Mouse (Mus musculus) forebrain, embryonic 16.5 days (tissue): ENCODE measurements at regions not wholly inside any gene's neighbourhood (a gene's known extent, or its start where the extent isn't known, plus 50 kb on each side); places are given as distances from the start of the nearest gene placed in this dataset.

ENCODE experiments used
- ATAC-seq: fragments of 200-750 bp; cut with Nextera tagmentation; 2 replicates; pipeline ENCODE4 v1.8.0; 2017; ENCODE audit warnings: mild to moderate bottlenecking, moderate library complexity
- H3K27ac ChIP-seq: fragments of 300-500 bp; sonication (generic); 2 replicates; pipeline ENCODE4 v1.5.1; 2014; ENCODE audit warnings: low read length, control low read depth
- H3K27me3 ChIP-seq: fragments of 300-500 bp; sonication (generic); replicated peaks from 2 replicates; pipeline ENCODE4 v1.6.1; 2014; ENCODE audit warnings: low read length; ENCODE audit not compliant: control insufficient read depth, insufficient read depth
- H3K36me3 ChIP-seq: fragments of 300-500 bp; sonication (generic); 2 replicates; pipeline ENCODE4 v1.6.1; 2014; ENCODE audit not compliant: control insufficient read depth, insufficient read depth
- H3K4me1 ChIP-seq: fragments of 300-500 bp; sonication (generic); replicated peaks from 2 replicates; pipeline ENCODE4 v1.6.1; 2014; ENCODE audit warnings: low read length; ENCODE audit not compliant: control insufficient read depth, insufficient read depth
- H3K4me2 ChIP-seq: fragments of 300-500 bp; sonication (generic); 2 replicates; pipeline ENCODE4 v1.6.1; 2014; ENCODE audit warnings: mild to moderate bottlenecking, low read length, control low read depth
- H3K4me3 ChIP-seq: fragments of 300-500 bp; sonication (generic); replicated peaks from 2 replicates; pipeline ENCODE4 v1.5.1; 2014; ENCODE audit warnings: mild to moderate bottlenecking, low read length, control low read depth
- H3K9ac ChIP-seq: fragments of 300-500 bp; sonication (generic); replicated peaks from 2 replicates; pipeline ENCODE4 v1.6.1; 2014; ENCODE audit warnings: low read depth, low read length, control low read depth
- H3K9me3 ChIP-seq: fragments of 300-500 bp; sonication (generic); 2 replicates; pipeline ENCODE4 v1.6.1; 2016; ENCODE audit warnings: low read length; ENCODE audit not compliant: control insufficient read depth
- WGBS: fragments of 180-500 bp; shearing (Covaris S2); extraction: QIAGEN DNeasy Blood & Tissue Kit; methylation state at CpG from one replicate; pipeline ENCODE4 v1.1.7; 2014; 5-methylcytosine and 5-hydroxymethylcytosine counted together

GRCm38 (mm10) chr7:139741246-139741903, 57.8 kb upstream of the Cfap46 start:
- H3K4me3 ChIP-seq = no peak overlapping the region
- H3K4me2 ChIP-seq = no peak overlapping the region
- 40% methylated on average over 13 of the region's 13 CpGs for WGBS
- peak overlapping the region; percentile 55 for H3K27ac ChIP-seq
- H3K4me1 ChIP-seq = peaks cover 4% of the 10 kb centered on the region; the same call in 1 of the 2 replicates
- H3K27me3 ChIP-seq = no peaks in the 10 kb centered on the region
- H3K9me3 ChIP-seq = no peaks in the 10 kb centered on the region
- peak; percentile 84 for ATAC-seq
- no peak overlapping the region for H3K9ac ChIP-seq
- H3K36me3 ChIP-seq = no peaks in the 10 kb centered on the region

GRCm38 (mm10) chr7:139746803-139747202, 63.2 kb upstream of the Cfap46 start:
- H3K4me3 ChIP-seq = no peak overlapping the region
- H3K4me1 ChIP-seq = peaks cover 11% of the 10 kb centered on the region
- WGBS = 32% methylated on average over 1 of the region's 1 CpGs
- no peak overlapping the region for H3K4me2 ChIP-seq
- H3K27ac ChIP-seq = no peak overlapping the region
- H3K9ac ChIP-seq = no peak overlapping the region
- H3K36me3 ChIP-seq = no peaks in the 10 kb centered on the region
- H3K27me3 ChIP-seq = no peaks in the 10 kb centered on the region
- no peaks in the 10 kb centered on the region for H3K9me3 ChIP-seq
- ATAC-seq = no peak

- Histone ChIP-seq H3K27ac (no peak overlapping the region), H3K4me1 (peaks cover 9% of the 10 kb centered on the region; the same call in 1 of the 2 replicates), H3K4me2 (no peak overlapping the region), H3K27me3 (no peaks in the 10 kb centered on the region), H3K9ac (no peak overlapping the region), H3K9me3 (no peaks in the 10 kb centered on the region), H3K36me3 (no peaks in the 10 kb centered on the region), H3K4me3 (no peak overlapping the region)
- ATAC-seq = no peak
- WGBS = 77% methylated on average over 11 of the region's 11 CpGs
Observed at GRCm38 (mm10) chr7:139747290-139748067, 63.9 kb upstream of the Cfap46 start.

DNA sequence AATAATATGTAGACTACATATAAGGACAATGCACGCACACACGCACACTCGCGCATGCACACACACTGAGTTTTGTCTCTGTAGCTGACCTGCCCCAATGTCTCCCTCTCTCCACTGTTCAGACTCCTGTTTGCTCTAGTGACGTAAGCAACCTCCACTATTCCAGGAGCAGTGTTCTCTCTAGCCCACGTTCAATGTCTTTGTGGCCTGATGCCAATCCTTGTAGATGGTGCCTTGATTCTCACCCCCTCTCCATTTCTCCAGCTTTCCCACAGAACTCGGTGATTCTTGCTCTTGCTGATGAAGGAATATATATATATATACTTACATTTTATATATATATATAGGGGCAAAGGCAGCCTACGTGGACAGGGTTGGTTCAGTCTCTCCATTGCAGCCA, 71.4 kb upstream of the Cfap46 start:
- no peaks in the 10 kb centered on the region for H3K27me3 ChIP-seq
- H3K4me1 ChIP-seq = no peaks in the 10 kb centered on the region
- H3K4me2 ChIP-seq = no peak overlapping the region
- ATAC-seq = no peak
- no peak overlapping the region for H3K9ac ChIP-seq
- H3K27ac ChIP-seq = no peak overlapping the region
- no peaks in the 10 kb centered on the region for H3K9me3 ChIP-seq
- 88% methylated on average over 8 of the region's 8 CpGs for WGBS
- H3K4me3 ChIP-seq = no peak overlapping the region
- H3K36me3 ChIP-seq = no peaks in the 10 kb centered on the region

DNA sequence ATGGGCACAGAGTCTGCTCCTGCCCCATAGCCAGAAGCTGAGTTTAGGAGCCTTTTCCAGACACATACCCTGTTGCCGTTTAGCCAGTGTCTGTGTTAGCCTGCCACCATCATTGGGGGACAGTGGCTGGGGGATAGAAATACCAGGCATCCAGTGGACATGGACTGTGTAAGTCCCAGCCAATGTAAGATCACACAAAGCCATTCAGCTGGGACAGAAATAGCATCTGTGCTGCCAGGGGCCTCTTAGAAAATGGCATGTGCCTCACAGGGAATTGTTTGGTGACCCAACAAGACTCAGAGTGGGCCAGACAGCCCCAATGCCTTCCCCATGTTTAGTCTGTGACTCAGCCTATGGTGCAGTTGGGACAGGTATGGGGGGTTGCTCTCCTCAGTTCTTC, 71.5 kb upstream of the Adgra1 start:
- 83% methylated on average over 1 of the region's 1 CpGs for WGBS
- Histone ChIP-seq H3K4me3 (no peak overlapping the region), H3K27me3 (no peaks in the 10 kb centered on the region), H3K4me2 (no peak overlapping the region), H3K9me3 (no peaks in the 10 kb centered on the region), H3K9ac (no peak overlapping the region), H3K4me1 (peaks cover 7% of the 10 kb centered on the region; the same call in 1 of the 2 replicates), H3K27ac (no peak overlapping the region), H3K36me3 (no peaks in the 10 kb centered on the region)
- ATAC-seq = no peak

DNA sequence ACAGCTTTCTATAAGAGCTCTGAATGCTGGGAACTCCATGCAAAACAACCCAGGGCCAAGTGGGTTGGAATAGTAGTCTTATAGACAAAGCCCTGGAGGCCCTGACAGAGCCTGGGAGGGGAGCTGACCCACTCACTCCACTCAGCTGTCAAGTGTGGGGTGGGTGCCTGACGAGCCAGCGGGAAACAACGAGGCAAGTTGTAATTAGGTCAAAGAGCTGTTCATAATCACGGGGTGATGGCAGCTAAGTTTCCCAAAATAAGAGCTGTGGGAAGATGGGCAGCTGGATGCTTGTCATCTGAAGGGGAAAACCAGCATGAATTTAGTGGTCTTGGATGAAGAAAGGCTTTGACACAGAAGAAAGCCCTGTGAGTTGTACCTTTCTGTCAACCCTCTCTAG, 70.7 kb upstream of the Adgra1 start:
- ATAC-seq = no peak; the same call in 1 of the 2 replicates
- Histone ChIP-seq H3K27ac (no peak overlapping the region), H3K4me3 (no peak overlapping the region), H3K36me3 (no peaks in the 10 kb centered on the region), H3K4me1 (peaks cover 7% of the 10 kb centered on the region; the same call in 1 of the 2 replicates), H3K4me2 (no peak overlapping the region), H3K9ac (no peak overlapping the region), H3K27me3 (no peaks in the 10 kb centered on the region), H3K9me3 (no peaks in the 10 kb centered on the region)
- 19% methylated on average over 4 of the region's 4 CpGs for WGBS

DNA sequence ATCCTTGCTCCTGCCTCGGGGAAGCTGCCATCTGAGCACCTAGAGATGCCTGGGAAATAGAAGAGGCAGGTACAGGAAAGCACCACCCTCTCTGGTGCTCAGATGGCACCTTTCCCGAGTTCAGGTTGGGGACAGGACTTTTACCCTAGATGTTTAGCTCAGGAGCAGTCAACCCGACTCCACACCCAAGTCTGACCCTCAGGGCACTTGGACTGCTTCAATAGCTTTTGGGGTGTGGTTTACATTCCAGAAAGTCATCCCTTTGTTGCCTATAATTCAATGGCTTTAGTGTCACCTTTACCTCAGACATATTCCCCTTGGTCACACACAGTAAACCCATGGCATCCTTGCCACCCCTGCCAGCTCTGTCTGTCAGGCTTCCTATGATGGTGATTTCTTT, 67.7 kb upstream of the Adgra1 start:
- no peaks in the 10 kb centered on the region for H3K27me3 ChIP-seq
- no peaks in the 10 kb centered on the region for H3K36me3 ChIP-seq
- H3K27ac ChIP-seq = no peak overlapping the region
- no peak overlapping the region for H3K4me3 ChIP-seq
- WGBS = 63% methylated on average over 3 of the region's 3 CpGs
- no peak for ATAC-seq
- H3K9me3 ChIP-seq = no peaks in the 10 kb centered on the region
- no peak overlapping the region for H3K9ac ChIP-seq
- H3K4me2 ChIP-seq = no peak overlapping the region
- H3K4me1 ChIP-seq = peaks cover 7% of the 10 kb centered on the region; the same call in 1 of the 2 replicates

- no peak overlapping the region for H3K4me2 ChIP-seq
- no peaks in the 10 kb centered on the region for H3K9me3 ChIP-seq
- WGBS = 91% methylated on average over 1 of the region's 1 CpGs
- ATAC-seq = no peak
- H3K27ac ChIP-seq = no peak overlapping the region
- no peak overlapping the region for H3K9ac ChIP-seq
- H3K27me3 ChIP-seq = no peaks in the 10 kb centered on the region
- H3K4me1 ChIP-seq = 0 out of 2 replicates have a peak, but pooled peaks cover 5% of the 10 kb centered on the region
- H3K4me3 ChIP-seq = no peak overlapping the region
- H3K36me3 ChIP-seq = no peaks in the 10 kb centered on the region
Observed at GRCm38 (mm10) chr7:139769167-139769566, 64.8 kb upstream of the Adgra1 start.

GRCm38 (mm10) chr7:139777243-139777642, 56.7 kb upstream of the Adgra1 start:
- 85% methylated on average over 2 of the region's 2 CpGs for WGBS
- no peaks in the 10 kb centered on the region for H3K9me3 ChIP-seq
- no peak overlapping the region for H3K27ac ChIP-seq
- H3K27me3 ChIP-seq = no peaks in the 10 kb centered on the region
- no peak overlapping the region for H3K9ac ChIP-seq
- no peaks in the 10 kb centered on the region for H3K36me3 ChIP-seq
- no peak overlapping the region for H3K4me3 ChIP-seq
- no peak overlapping the region for H3K4me2 ChIP-seq
- 0 out of 2 replicates have a peak, but pooled peaks cover 5% of the 10 kb centered on the region for H3K4me1 ChIP-seq
- no peak for ATAC-seq
